ENCODE assay signal across 16 mouse cellular contexts in genomic region chr15:84857623-84858022, GRCm38 (mm10). TPM values are rescaled to one million over a fixed set of nuclear protein-coding genes. Genes with fewer than 3 reads are reported as not detected.
"Had no signal": no experiment of that assay in that cellular context is flagged by ENCODE, and none has a peak within 500 bp of the region (broad histone marks: within the 10 kb centered on the region; RNA-seq: fewer than 3 reads in every experiment).

No protein-coding gene starts in this region.

- H3K27ac ChIP-seq: kidney, embryonic 15.5 days; liver, embryonic 14.5 days; midbrain, embryonic 13.5 days had no signal

- H3K36me3 ChIP-seq: kidney, embryonic 15.5 days; midbrain, embryonic 10.5 days; midbrain, embryonic 13.5 days had no signal

- H3K4me3 ChIP-seq: megakaryocyte, embryonic 14.5 days; midbrain, embryonic 13.5 days had no signal

- H3K9me3 ChIP-seq: kidney, embryonic 15.5 days; midbrain, embryonic 10.5 days; midbrain, embryonic 13.5 days had no signal

- H3K4me2 ChIP-seq: liver, embryonic 11.5 days had no signal

- H3K9ac ChIP-seq: kidney, embryonic 15.5 days; liver, embryonic 14.5 days; liver, postnatal 0 days; lung, embryonic 14.5 days had no signal

- DNase-seq: kidney, adult 8-10 months; kidney, postnatal 14 days; kidney, postnatal 4 days; layer of hippocampus, adult 9-11 months; liver, postnatal 0 days; lung, embryonic 14.5 days; thymus, adult 18-20 months; thymus, postnatal 36 days had no signal

- ATAC-seq: liver, postnatal 0 days; lung, postnatal 0 days; midbrain, embryonic 13.5 days; midbrain, embryonic 16.5 days had no signal

RNA-seq across cellular contexts. Expression of gene Phf21b, which starts 1.8 kb away (rescaled TPM):
- polyA plus RNA-seq: liver, postnatal 0 days had no signal
